Mouse (Mus musculus) cortical plate, adult 2 months (tissue): ENCODE measurements around the gene Astn1.

Experiments
- CTCF ChIP-seq: fragments of 200-500 bp; IDR thresholded peaks from 2 replicates; pipeline ENCODE4 v1.5.1; 2011; ENCODE audit warnings: mild to moderate bottlenecking, control low read depth, low read length; ENCODE audit not compliant: insufficient read depth; ENCODE audit errors: extremely low read depth
- POLR2A ChIP-seq: fragments of 200-500 bp; IDR thresholded peaks from 2 replicates; pipeline ENCODE4 v1.6.1; 2011; ENCODE audit warnings: mild to moderate bottlenecking, low read length, control low read depth; ENCODE audit not compliant: insufficient read depth; ENCODE audit errors: extremely low read depth

- TF ChIP-seq CTCF (peak; percentile 74), POLR2A (no peak)
Measured at GRCm38 (mm10) chr1:158713301-158714095, 351.4 kb downstream of the Astn1 start.
